Mouse (Mus musculus) kidney, postnatal 0 days (tissue): ENCODE results near the gene Kantr. TPM values are rescaled to one million over a fixed set of nuclear protein-coding genes. Genes with fewer than 3 reads are reported as not detected.

Source experiments
- ATAC-seq: fragments of 200-750 bp; cut with Nextera tagmentation; replicated peaks from 2 replicates; pipeline ENCODE4 v1.8.0; 2017; ENCODE audit warnings: low read depth, moderate number of reproducible peaks, moderate TSS enrichment, moderate library complexity; ENCODE audit not compliant: low FRiP score
- DNase-seq: peaks from one replicate; pipeline ENCODE4 v3.0.0-alpha.2; 2016; ENCODE audit warnings: low spot score
- H3K27ac ChIP-seq: fragments of 300-500 bp; sonication (generic); 2 replicates; pipeline ENCODE4 v1.5.1; 2014; ENCODE audit warnings: mild to moderate bottlenecking
- H3K27me3 ChIP-seq: fragments of 300-500 bp; sonication (generic); 2 replicates; pipeline ENCODE4 v1.6.1; 2014; ENCODE audit warnings: low read length, mixed read lengths; ENCODE audit not compliant: insufficient read depth
- H3K36me3 ChIP-seq: fragments of 300-500 bp; sonication (generic); 2 replicates; pipeline ENCODE4 v1.6.1; 2014; ENCODE audit warnings: low read length, mixed read lengths; ENCODE audit not compliant: insufficient read depth
- H3K4me1 ChIP-seq: fragments of 300-500 bp; sonication (generic); replicated peaks from 2 replicates; pipeline ENCODE4 v1.6.1; 2014; ENCODE audit warnings: antibody characterized with exemption, low read length, mixed read lengths; ENCODE audit not compliant: insufficient read depth
- H3K4me2 ChIP-seq: fragments of 300-500 bp; sonication (generic); 2 replicates; pipeline ENCODE4 v1.6.1; 2014; ENCODE audit warnings: mild to moderate bottlenecking, low read length, moderate library complexity, mixed read lengths
- H3K4me3 ChIP-seq: fragments of 300-500 bp; sonication (generic); replicated peaks from 2 replicates; pipeline ENCODE4 v1.5.1; 2014; ENCODE audit warnings: low read depth, low read length
- H3K9ac ChIP-seq: fragments of 300-500 bp; sonication (generic); 2 replicates; pipeline ENCODE4 v1.6.1; 2014; ENCODE audit warnings: low read depth, low read length
- H3K9me3 ChIP-seq: fragments of 300-500 bp; sonication (generic); replicated peaks from 2 replicates; pipeline ENCODE4 v1.6.1; 2016; ENCODE audit warnings: low read length, inconsistent platforms, mixed read lengths
- CTCF ChIP-seq: IDR thresholded peaks from 2 replicates; pipeline ENCODE4 v1.5.1; 2016; ENCODE audit warnings: antibody characterized with exemption, low read depth, mild to moderate bottlenecking, moderate library complexity
- WGBS: fragments of 180-500 bp; shearing (Covaris S2); extraction: QIAGEN DNeasy Blood & Tissue Kit; methylation state at CpG from one replicate; pipeline ENCODE4 v1.1.7; 2014; 5-methylcytosine and 5-hydroxymethylcytosine counted together
- polyA plus RNA-seq: library from polyadenylated mRNA; unstranded; fragments of >200 nt; fragmentation: Nextera tagmentation; extraction: Ambion mirVana; gene quantifications from 2 replicates; pipeline ENCODE4 v1.2.1, GENCODE M21; 2015

The Kantr gene
- 10.3 and 10.4 TPM in 2 replicates for polyA plus RNA-seq

DNA sequence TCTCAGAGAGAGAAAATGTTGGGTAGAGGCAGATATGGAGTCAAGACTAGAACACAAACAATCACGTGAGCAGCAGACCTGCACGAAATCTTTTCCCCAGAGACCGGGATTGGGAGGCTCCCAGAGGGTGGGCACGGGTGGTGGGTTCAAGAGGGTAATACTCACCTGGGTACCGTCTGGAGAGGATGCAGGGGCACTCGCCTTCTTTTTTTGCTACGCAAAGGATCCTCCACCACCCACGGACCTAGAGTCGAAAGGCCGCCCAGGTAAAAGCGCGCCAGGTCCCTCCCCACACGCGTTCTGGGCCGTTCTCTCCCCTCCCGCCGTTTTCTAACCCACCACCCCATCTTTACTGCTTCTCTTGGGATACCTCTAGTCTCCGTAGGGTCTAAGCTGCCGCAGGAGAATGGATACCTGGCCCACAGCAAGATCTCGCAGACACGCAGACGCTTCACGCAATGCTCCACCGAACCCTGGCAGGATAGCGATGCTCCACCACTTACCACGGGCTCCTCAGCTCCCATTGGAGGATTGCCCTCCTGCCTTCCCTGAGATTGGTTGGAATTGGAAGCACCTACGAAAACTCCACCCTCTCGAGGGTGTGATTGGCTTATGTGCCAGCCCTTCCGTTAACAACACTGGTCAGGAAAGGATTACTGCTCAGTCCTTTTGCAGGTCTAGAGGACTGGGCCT, at the start of gene Kantr:
Gene Kantr (minus strand): TSS at position 500 of the 693 bp plus-strand sequence.
- H3K27ac ChIP-seq, result no peak within 1 kb of the TSS; the same call in 1 of the 2 replicates
- H3K4me3 ChIP-seq, result peak within 1 kb of the TSS; percentile 50
- DNase-seq (peak; percentile 92), ATAC-seq (peak; percentile 99)
- H3K4me2 ChIP-seq, result peak within 1 kb of the TSS; percentile 62
- WGBS, result 16% methylated on average over 25 of the region's 29 CpGs
- no peaks in the 10 kb centered on the region for H3K9me3 ChIP-seq
- no peak for TF ChIP-seq CTCF
- no peaks in the 10 kb centered on the region for H3K4me1 ChIP-seq
- H3K27me3 ChIP-seq, result no peaks in the 10 kb centered on the region
- no peaks in the 10 kb centered on the region for H3K36me3 ChIP-seq
- H3K9ac ChIP-seq, result peak within 1 kb of the TSS; percentile 69

DNA sequence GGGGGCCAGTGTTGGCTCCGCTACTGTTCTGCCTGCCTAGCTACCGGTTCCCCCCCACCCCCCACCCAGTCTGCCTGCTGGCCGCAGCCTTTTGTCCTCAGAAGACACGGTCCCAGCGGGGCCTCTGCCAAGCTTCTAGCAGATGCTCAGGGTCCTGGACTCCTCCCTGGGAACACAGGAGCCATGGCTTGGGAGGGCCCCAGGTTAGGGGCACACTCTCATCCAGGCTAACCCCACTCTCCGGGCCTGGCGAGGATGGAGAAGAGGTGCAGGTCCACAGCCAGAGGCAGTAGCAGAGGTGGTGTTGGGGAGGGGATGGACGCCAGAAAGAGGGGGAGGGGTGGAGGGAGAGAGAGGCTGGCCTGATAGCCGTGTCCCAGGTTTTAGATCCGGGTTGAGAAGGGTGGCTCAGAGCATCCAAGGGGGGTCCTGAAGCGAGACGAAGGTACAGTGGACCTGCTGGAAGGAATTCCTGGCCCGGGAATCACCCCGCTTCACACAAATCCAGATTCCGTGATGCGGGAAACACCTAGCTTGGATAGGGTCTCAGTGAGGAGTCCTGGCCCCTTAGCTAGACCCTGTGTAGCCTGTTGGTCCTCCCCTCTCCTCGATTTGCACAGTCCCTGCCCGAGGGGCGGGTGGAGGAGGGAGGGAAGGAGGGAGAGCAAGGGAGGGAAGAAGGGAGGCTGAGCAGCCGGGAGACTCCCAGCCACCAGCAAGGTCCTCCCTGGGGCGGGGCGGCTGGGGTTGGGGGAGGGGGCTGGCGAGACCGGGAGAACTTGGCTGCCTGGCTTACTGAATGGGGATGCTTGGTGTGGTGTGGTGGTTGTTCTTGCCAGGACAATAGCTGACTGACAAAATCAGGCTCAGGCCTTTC, 41.3 kb upstream of the Kantr start, which contains the start of gene Gpr173:
Gene Gpr173 (minus strand): TSS at position 308 of the 877 bp plus-strand sequence.
- Histone ChIP-seq H3K4me2 (peak within 1 kb of the TSS; percentile 57), H3K9ac (peak within 1 kb of the TSS; percentile 57), H3K4me1 (no peaks in the 10 kb centered on the region), H3K27ac (0 out of 2 replicates have a peak within 1 kb of the TSS, but pooled peaks have one; percentile 2), H3K27me3 (no peaks in the 10 kb centered on the region), H3K9me3 (no peaks in the 10 kb centered on the region), H3K4me3 (peak within 1 kb of the TSS; percentile 49), H3K36me3 (no peaks in the 10 kb centered on the region)
- ATAC-seq, result peak; percentile 96
- no peak for TF ChIP-seq CTCF
- DNase-seq, result peak; percentile 82
- WGBS, result 32% methylated on average over 23 of the region's 24 CpGs

DNA sequence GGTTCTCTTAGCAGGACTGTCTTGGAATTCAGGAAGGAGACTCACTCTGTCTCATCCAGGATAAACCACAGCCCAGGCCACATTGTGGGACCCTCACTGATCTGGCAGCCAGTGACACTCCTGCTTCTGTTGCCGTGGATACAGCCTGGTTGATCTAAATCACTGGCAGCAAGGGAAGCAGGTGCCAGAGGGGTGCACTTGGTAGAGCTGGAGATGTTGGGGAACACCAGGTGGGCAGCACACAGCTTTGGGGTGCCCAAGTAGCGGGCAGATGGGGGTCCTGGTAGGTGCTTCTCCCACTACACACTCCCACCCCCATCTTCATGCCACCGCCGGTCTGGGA, 40.7 kb upstream of the Kantr start:
- DNase-seq (no peak), ATAC-seq (peak; percentile 47; the same call in 1 of the 2 replicates)
- Histone ChIP-seq H3K9ac (peak overlapping the region; percentile 57), H3K27ac (no peak overlapping the region), H3K4me3 (peak overlapping the region; percentile 49), H3K9me3 (no peaks in the 10 kb centered on the region), H3K27me3 (no peaks in the 10 kb centered on the region), H3K4me2 (peak overlapping the region; percentile 57), H3K4me1 (no peaks in the 10 kb centered on the region), H3K36me3 (no peaks in the 10 kb centered on the region)
- WGBS, result 25% methylated on average over 4 of the region's 4 CpGs
- TF ChIP-seq CTCF, result no peak

DNA sequence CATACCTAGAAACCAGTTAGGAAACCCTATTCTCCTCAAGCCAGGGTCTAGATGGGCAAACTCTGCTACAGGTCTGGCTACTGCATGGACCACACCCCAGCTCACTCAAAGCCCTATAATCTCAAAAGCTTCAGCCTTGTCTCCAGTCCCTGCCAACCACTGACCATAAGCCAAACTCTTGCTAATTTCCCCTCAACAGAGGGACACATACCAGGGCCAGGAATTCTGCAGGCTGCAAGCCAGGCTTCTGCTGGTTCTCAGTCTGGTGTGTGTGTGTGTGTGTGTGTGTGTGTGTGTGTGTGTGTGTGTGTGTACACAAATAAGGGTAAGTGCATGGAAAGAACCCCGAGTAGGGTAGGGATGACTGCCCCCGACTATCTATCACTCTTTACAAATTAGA, 39.1 kb upstream of the Kantr start:
- no peaks in the 10 kb centered on the region for H3K4me1 ChIP-seq
- H3K36me3 ChIP-seq, result no peaks in the 10 kb centered on the region
- no peak overlapping the region for H3K4me3 ChIP-seq
- 77% methylated on average over 2 of the region's 2 CpGs for WGBS
- no peaks in the 10 kb centered on the region for H3K9me3 ChIP-seq
- no peak for TF ChIP-seq CTCF
- no peak overlapping the region for H3K9ac ChIP-seq
- H3K27ac ChIP-seq, result no peak overlapping the region
- DNase-seq (no peak), ATAC-seq (no peak)
- H3K27me3 ChIP-seq, result no peaks in the 10 kb centered on the region
- no peak overlapping the region for H3K4me2 ChIP-seq

DNA sequence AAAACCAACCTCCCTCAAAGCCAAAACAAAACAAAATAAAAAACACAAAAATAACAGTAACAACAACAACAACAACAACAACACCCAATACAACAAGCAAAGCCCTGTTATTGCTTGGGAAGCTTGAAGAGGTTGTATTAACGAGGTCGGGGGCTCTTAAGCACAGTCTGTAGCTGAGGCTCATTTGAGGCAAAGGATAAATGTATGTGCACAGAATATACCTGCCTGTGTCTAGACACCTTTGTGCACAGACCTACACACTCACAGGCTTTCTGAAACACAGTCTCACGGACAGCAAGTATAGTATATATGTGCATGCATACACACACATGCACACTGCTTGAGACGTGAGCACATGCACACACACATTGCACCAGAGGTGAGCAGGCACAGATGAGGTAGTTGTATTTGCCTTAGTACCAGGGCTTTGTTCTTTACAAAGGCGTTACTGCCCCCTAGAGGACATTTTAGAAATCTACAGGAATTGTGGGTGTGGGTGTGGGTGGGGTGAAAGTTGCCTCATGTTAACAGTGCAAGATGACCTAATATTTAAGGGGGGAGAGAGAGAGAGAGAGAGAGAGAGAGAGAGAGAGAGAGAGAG, 25.4 kb upstream of the Kantr start:
- peak; percentile 75 for DNase-seq
- H3K9me3 ChIP-seq, result no peaks in the 10 kb centered on the region
- ATAC-seq, result peak; percentile 59; the same call in 1 of the 2 replicates
- peak; percentile 63 for TF ChIP-seq CTCF
- no peak overlapping the region for H3K4me3 ChIP-seq
- H3K36me3 ChIP-seq, result no peaks in the 10 kb centered on the region
- no peak overlapping the region for H3K4me2 ChIP-seq
- H3K27me3 ChIP-seq, result no peaks in the 10 kb centered on the region
- WGBS, result 30% methylated on average over 5 of the region's 5 CpGs
- H3K9ac ChIP-seq, result no peak overlapping the region
- H3K27ac ChIP-seq, result no peak overlapping the region
- H3K4me1 ChIP-seq, result no peaks in the 10 kb centered on the region

DNA sequence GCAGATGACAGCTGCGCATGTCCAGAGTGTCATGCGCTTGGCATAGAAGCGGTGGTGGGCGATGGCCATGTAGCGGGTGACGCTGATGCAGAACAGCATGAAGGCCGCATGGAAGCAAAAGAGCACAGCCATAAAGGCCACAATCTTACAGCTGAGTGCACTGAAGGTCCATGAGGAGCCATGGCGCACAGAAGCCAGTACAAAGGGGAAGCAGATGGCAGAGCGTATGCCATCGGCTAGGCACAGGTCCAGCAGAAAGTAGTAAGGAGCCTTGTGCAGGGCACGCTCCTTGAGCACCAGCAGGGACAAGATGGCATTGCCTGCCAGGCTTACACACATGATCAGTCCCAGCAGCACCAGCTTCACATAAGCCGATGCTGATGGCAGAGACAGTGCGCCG, 19.7 kb upstream of the Kantr start:
- H3K9ac ChIP-seq, result no peak overlapping the region
- 97% methylated on average over 14 of the region's 14 CpGs for WGBS
- H3K27me3 ChIP-seq, result no peaks in the 10 kb centered on the region

More for the DNA sequence above, 19.7 kb upstream of the Kantr start:
- Histone ChIP-seq H3K9me3 (no peaks in the 10 kb centered on the region), H3K4me2 (no peak overlapping the region), H3K4me3 (no peak overlapping the region), H3K4me1 (no peaks in the 10 kb centered on the region), H3K27ac (no peak overlapping the region), H3K36me3 (no peaks in the 10 kb centered on the region)
- ATAC-seq (no peak), DNase-seq (no peak)
- TF ChIP-seq CTCF, result no peak
